Mouse (Mus musculus) spleen, postnatal 0 days (tissue): ENCODE results near the gene Adam3. TPM values are rescaled to one million over a fixed set of nuclear protein-coding genes. Genes with fewer than 3 reads are reported as not detected.

ENCODE experiments used
- polyA plus RNA-seq: library from polyadenylated mRNA; unstranded; fragments of >200 nt; fragmentation: Nextera tagmentation; extraction: Ambion mirVana; gene quantifications from 2 replicates; pipeline ENCODE4 v1.2.1, GENCODE M21; 2015

Adam3 gene
- polyA plus RNA-seq: 0.57 and 1.5 TPM in 2 replicates

DNA sequence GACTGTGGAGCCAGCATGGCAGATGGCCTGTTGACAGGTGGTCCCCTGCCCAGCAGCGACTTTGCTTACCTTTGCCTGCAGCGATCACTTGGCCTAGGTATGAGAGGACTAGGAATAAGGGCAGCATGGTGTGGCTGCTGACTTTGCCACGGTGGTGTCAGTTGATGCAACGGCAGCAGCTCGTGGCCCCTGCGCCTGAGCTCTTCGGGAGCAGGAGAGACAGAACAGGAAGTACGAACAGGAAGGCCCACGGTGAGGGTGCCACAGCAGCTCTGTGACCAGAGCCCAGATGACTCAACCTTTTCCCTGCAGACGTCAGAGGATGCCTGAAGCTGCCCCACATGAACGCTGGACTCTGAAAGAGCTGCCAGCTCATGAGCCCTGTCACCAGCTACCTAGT lies at the start of gene Adam3:
TSS of gene Adam3 (minus strand) at position 223 of the 400 bp plus-strand sequence.

Other genes starting within 250 kb of the Adam3 start
- 0.18 and 0.37 TPM in 2 replicates for gene Adam5, start 98.5 kb upstream of the Adam3 start, polyA plus RNA-seq